Mouse (Mus musculus) ES-Bruce4 (cell line): ENCODE measurements around the gene Scube1.

ENCODE experiments used
- CTCF ChIP-seq: IDR thresholded peaks from one replicate; pipeline ENCODE4 v1.8.1; 2011; ENCODE audit warnings: low read depth, low read length
- EP300 ChIP-seq: IDR thresholded peaks from 2 replicates; pipeline ENCODE4 v1.6.1; 2011; ENCODE audit warnings: low read depth, low read length; ENCODE audit not compliant: insufficient read depth

- TF ChIP-seq EP300 (no peak), CTCF (no peak)
These were observed 158.8 kb downstream of the Scube1 start for GRCm38 (mm10) chr15:83566006-83566405.
